Mouse (Mus musculus): ENCODE data around the gene Foxo1.

Gene Foxo1

DNA sequence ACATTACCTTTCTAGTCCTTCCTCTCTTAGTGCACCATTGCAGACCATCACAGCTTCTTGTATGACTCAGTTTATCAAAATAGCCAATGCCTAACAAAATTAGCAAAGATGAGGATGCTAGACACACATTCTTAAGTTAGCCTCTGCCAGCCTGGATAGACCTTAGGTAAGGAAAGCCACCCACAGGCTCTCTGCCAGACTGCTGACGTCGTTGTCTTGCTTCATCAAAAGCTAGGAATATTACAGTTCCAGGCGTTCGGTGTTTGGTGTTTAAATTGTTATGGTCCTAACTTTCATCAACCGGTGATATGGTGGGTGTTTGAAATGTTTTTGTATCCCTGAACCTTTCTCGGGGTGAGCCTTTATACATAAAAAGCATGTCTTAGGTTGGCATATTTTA is 96.4 kb downstream of the Foxo1 start:
- no peak for DNase-seq (ENCODE audit: low spot score in 2 of 2)

DNA sequence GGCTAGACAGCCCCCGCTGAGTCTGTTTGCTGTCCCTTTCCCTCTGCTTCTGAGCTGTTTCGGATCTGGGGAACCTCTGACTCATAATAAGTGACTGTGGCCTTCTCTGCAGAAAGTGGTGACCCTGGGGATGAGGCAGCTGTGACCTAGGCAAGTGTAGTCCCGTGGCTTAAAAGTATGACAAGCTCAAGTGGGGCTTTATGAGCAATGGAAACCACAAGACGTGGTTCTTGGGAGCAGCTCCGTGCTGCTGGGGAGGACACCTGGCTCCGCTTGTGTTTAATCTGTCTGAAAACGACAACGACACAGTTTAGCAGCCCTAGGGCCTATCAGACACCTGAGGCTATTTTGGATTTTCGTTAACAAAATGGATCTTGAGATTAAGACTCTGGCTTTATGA is 101.1 kb downstream of the Foxo1 start:
- no peak for DNase-seq (ENCODE audit: low spot score in 2 of 2)

DNA sequence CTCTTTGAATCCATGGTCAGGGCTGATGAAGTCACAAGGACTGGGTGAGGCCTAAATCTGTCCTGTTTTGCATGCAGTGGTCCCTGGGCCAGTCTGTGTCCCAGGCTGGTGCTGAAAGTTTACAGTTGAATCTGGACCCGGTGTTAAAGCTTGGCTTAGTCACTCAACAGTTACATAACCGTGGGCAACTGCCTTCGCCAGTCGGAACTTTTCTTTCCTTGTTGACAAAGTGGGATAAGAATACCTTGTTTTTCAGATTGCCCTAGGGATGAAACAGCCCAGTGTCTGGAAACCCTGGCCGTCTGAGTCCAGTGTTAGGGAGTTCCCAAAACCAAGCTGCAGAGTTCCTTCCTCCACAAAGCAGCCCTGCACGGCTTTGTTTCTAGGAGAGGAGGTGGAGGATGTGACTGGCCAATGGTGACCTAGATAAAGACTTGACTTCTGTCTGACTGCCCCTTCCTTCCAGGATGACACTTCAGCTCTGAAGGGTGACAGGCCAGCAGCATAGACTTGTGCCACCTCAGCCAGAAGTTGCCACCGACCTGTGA is 101.8 kb downstream of the Foxo1 start:
- DNase-seq (ENCODE audit: low spot score in 2 of 2): no peak

GRCm38 (mm10) chr3:52376974-52377373 is 108.8 kb downstream of the Foxo1 start:
- DNase-seq (ENCODE audit: low spot score in 2 of 2): no peak

DNA sequence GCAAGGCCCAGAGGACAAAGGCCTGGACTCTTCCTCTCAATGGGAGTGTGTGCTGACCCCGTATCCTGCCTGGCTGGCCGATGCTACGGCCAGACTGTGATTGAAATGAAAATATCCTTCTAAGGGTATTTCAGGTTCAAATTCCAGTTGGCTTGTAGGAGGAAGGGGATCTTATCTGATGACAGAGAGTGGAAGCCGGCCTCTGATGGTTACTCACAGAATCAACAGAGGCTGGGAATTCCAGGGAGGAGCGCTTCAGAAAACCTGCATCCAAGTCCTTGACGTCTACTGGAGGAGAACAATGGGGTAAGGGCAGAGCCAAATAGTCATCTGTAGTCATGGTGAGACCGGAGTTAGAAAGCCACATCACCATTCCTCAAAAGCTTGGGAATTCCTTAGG is 115.2 kb downstream of the Foxo1 start:
- no peak for DNase-seq (ENCODE audit: low spot score in 2 of 2)

DNA sequence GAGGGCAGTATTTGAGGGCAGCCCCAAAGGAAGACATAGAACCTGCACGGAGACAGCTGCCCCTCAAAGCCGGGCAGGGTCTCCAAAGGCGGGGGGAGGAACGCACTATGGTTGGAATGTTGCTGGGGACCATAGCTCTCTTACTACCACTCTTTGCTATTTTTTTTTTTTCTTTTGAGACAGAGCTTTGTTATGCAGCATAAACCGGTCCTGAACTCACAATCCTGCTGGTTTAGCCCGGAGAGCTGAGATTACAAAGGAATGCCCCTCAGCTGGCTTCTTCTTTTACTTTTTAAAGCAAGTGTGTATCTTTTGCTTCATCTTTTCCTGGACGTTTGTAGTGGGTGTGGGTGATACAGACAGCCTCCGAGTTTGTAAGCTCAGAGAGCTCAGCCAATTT is 118.2 kb downstream of the Foxo1 start:
- no peak for DNase-seq (ENCODE audit: low spot score in 2 of 2)

DNA sequence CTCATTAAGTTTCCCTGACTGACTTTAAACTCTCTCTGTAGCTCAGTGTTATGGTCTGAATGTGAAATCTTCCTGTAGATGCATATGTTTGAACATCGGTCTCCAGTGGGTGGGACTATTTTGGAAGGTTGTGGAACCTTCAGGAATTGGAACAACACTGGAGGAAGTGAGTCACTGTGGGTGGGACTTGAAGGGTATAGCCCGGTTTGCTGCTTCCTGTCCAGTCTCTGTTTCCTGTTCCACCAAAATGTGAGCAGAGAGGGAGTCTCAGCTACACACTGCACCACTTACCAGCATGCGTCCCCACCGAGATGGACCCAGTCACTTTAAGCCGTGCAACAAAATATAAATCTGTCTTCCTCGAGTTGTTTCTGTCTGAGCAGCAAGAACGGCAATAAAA is 122.2 kb downstream of the Foxo1 start:
- no peak for DNase-seq (ENCODE audit: low spot score in 2 of 2)

DNA sequence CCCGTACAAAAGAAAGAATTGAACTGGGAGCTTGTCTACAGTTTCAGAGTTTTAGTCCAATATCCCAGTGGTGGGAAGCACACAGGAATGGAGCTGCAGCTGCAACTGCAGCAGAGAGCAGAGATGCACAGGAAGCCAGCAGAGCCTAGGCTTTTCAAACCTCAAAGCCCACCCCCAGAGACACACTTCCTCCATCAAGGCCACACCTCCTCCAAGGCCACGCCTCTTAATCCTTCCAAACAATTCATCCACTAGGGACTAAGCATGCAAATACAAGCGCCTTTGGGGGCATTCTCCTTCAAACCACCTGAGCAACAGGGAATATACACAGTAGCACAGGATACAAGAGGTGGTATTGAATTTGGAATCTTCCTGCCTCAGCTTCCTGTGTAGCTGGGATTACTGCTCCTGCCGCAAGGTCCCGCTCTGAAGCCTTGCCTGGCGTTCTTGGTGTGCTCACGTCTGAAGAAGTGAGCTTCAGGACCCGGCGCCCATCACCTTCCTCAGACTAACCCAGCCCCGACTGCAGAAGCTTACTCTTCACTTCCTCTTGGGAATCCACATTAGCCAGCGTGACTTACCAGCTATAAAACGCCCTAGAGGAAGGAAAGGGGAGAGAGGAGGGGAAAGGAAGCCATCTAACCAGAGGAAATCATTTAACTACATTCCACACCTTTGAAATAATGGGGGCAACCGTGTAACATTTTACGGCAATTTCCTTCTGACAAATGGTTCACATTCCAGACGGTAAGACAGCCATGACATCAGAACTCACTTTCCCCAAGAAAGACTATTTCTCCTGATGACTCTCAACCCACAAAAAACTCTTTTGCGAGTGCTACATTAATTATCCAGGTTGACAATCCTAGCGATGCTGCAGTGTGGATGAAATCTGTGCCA is 122.9 kb downstream of the Foxo1 start:
- DNase-seq (ENCODE audit: low spot score in 2 of 2): no peak

DNA sequence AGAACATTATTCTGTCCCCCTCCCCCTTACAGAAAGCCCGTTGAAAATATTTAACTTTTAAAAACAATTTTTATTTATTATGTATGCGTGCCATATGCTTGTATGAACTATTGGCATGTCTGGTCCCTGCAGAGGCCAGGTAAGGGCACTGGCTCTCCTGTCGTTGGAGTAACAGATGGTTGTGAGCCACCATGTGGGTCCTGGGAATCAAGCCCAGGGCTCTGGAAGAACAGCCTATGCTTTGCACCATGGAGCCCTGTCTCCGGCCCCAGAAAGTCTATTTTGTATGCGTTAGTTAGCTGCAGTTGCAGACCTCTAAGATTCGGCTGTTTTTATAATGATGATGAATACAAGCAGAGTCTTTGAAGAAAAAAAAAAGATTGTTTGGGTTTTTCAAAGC is 123.8 kb downstream of the Foxo1 start:
- no peak for DNase-seq (ENCODE audit: low spot score in 2 of 2)

- peak; percentile 68 to 71 for DNase-seq (ENCODE audit: low spot score in 2 of 2)
These were observed 124.4 kb downstream of the Foxo1 start for GRCm38 (mm10) chr3:52392521-52392920.

- no peak for DNase-seq (ENCODE audit: low spot score in 2 of 2)
These were observed 125.0 kb downstream of the Foxo1 start for GRCm38 (mm10) chr3:52393171-52393570.

DNA sequence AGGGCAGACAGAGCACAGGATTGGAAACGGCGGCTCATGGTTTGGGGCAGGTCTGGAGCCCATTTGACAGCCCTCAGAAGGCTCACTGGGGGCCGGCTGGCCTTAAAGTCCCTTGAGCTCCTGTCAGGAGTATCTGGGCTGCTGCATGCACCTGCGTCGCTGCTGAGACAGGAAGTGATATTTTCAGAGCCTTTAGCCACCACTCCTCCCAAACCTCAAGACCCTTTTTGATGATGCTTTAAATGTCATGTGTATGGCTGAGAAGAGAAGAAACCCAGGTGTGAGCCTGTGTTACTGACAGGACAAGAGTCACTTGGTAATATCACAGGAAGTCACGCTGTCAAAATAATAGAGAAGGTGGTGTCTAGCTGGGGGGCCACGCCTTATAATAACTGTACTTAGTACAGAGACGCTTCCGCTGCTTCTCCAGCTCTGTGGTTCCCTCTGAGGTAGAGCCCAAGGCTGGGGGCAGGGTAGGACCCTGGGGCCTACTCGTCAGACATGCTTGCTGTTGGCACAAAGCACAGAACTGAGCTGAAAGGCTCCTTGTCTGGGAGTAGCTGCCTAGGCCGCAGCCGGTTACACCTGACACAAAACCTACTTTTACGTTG is 128.1 kb downstream of the Foxo1 start:
- DNase-seq (ENCODE audit: low spot score in 2 of 2): peak; percentile 87 to 90

DNA sequence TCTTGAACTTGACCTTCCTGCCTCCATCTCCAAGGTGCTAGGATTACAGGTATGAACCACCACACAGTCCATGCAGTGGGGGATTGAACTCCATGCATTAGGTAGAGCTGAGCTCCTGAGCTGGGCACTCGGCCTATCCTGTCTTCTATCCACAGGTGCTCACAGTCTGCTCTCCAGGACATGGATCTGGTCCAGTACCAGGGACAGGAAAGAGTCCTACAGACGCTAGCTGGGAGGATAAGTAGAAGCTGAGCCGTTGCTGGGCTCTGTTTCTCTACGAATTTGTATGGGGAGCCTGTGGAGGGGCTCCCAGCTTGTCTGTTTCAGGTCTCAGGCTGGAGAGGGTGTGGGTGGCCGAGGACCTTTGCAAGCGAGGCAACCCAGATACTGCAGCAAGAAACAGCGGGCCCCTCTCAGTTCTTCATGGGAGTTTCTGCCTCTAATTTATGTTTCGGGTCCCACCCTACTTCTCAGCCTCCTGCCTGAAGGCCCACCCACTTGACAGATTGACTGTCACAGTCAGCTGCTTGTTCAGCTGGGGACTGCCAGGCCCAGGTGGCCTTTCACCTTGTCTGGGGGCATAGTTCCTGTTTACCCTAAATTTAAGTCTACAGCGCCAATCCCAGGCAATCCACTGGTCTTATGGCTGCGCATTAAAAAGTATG is 128.9 kb downstream of the Foxo1 start:
- DNase-seq (ENCODE audit: low spot score in 2 of 2): peak; percentile 83 to 84

- no peak for DNase-seq (ENCODE audit: low spot score in 2 of 2)
These were observed 129.8 kb downstream of the Foxo1 start for GRCm38 (mm10) chr3:52397961-52398360.

- peak; percentile 62 to 68 for DNase-seq (ENCODE audit: low spot score in 2 of 2)
These were observed 132.4 kb downstream of the Foxo1 start for GRCm38 (mm10) chr3:52400284-52401161.

DNA sequence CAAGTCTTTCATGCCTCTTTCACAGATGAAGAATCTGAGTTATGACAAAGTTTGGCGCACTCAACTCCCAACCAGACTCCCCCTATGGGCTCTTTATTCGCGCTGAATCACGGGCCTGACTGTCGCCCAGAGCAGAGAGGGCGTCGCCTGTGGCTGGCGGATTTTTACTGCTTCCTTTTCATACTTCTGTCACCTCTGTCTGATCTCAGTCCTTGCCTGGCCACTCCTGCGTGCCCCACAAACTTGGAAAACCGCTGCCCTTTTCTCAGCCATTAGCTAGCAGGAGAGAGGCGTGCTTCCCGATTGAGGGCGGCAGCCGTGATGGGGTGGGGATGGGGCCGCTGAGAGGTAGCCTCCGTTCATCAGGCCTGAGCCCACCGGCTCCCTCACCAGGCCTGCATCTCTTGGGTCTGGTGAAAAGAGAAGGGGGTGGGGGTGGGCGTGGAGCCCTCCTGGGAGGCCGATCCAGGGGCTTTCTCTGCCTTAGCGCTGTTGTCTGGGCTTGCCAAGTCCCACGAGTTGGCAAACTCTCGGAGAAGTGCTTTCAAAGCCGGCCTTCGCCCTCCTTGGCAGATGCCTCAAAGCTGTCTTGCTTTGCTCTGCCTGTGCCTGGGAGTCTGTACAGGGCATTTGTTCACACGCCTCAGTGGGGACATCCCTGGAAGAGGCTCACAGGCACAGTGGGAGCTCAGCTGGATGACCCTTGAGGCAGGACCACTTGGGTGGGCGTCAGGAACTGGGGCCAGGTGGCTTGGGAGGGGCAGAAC is 133.2 kb downstream of the Foxo1 start:
- peak; percentile 63 to 69 for DNase-seq (ENCODE audit: low spot score in 2 of 2)
